Mouse (Mus musculus): ENCODE measurements around the gene Unk.
A peak's percentile ranks its signal among the peaks of the same experiment; 100 is the strongest.

The Unk gene

DNA sequence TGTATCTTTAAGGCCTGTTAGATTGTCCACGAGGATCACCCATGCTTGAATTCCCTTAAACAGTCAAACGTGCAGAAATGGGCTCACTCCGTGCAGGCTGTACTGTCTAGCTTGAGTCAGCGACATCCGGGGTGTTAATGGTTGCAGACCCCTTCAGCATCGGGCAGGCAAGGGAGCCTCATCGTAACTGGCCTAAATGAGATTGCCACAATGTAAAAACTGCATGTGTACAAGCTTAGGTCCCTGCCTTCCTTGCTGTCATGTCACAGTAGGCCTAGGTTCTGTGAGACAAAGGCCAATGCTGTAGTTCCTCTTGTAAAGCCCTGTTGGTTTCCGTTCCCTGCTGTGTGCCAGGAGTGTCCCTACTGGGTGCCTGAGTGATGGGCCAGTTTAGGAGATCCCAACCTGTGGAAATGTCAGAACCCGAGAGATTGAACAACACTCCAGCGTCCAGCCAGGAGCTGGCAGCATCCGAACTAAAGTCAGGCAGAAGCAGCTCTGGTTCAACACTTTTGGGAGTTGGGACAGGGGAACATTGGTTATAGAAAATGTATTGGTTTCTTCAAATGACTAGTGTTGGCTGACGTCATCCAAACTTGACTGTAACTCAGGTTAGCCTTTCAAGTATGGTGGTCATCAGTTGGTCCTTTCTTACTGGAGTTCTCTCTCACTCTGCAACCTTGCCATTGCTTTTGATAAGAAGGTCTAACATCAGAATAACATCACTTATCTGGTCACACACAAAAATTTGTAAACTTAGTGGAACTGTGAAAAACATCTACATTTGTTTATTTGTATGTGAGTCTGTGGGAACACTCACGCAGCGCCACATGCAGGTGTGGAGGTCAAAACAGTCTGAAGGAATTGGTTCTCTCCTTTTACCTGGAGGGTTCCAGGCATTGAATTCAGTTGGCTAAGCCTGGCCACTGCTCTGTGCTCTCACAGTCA lies 1.1 kb downstream of the Unk start:
- peak; percentile 42 to 64 for DNase-seq (ENCODE audit: low spot score in 2 of 2)

DNA sequence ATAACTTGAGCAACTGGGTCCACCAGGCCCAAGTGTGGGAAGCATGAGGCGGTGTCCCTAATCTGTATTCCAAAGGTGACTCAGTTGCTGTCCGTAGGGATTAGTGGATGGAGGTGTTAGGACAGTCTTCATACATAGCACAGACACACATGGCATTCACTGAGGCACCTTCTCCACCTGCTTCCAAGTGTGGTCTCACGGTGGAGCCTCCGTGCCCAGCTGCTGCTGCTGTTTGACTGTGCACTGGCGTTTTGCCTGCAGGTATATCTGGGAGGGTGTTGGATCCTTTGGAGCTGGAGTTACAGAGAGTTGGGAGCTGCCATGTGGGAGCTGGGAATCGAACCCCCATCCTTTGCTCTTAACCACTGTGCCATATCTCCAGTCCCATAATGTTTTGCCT lies 4.5 kb downstream of the Unk start:
- no peak for DNase-seq (ENCODE audit: low spot score in 2 of 2)

DNA sequence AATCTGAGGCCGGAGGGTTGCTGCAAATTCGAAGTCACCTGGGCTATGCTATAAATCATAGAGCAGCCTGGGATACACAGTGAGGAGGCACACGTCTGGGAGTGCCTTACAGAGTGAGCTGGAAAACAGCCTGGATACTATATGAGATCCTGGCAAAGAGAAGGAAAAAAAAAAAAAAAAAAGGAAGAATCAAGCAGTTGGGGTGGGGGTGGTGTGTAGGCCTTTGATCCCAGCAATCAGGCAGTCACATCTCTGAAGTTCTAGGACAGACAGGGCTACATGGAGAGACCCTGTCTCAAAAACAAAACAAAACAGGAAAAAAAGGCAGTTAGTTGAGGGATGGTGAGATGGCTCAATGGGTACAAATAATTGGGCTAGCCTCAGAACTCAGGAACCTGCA lies 6.5 kb downstream of the Unk start:
- no peak for DNase-seq (ENCODE audit: low spot score in 2 of 2)

DNA sequence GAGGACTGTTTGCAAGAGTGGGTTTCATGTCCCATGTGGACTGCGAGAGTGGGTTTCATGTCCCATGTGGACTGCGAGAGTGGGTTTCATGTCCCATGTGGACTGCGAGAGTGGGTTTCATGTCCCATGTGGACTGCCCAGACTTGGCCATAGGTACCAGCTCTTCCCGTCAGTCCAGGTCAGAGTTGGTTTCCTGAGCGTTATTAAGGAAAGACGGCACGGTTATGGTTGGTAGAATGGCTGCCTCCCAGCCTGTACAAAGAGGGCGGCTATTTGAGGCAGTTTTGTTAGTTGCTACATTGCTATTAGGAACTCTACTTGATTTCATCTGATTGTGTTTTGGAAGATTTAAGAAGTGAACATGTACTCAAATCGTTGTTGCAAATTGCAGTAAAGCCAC lies 7.7 kb downstream of the Unk start:
- no peak for DNase-seq (ENCODE audit: low spot score in 2 of 2)

DNA sequence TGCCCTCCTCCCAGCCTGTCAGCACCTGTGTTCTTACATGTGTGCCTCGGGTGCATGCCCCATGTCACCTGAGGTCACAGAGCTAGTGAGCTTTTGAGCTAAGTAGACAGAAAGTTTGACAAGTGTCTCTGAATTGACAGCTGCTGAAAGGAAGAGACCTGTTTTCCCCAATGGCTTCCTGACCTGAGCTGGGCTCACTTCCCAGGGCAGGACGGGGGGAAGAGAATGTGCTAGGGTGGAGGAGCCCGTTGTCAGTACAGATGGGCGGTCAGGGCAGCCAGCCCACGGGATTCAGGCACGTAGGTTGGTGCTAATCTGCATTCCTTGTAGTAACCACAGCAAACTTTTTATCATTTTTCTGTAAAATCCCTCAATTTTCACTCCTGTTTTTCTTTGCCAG lies 10.5 kb downstream of the Unk start:
- DNase-seq (ENCODE audit: low spot score in 2 of 2): no peak

DNA sequence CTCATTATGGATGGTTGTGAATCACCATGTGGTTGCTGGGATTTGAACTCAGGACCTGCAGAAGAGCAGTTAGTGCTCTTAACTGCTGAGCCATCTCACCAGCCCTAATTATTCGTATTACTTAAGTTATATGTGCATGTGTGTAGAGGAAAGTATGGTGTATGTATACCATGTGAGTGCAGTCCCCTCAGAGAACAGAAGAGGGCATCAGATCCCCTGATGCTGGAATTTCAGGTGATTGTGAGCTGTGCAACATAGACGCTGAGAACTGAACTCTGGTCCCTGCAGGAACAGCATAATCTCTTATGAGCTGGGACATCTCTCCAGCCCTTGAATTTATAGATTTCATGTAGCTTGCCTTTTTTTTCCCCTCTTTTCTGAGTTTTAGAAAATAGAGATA lies 11.7 kb downstream of the Unk start:
- no peak for DNase-seq (ENCODE audit: low spot score in 2 of 2)

DNA sequence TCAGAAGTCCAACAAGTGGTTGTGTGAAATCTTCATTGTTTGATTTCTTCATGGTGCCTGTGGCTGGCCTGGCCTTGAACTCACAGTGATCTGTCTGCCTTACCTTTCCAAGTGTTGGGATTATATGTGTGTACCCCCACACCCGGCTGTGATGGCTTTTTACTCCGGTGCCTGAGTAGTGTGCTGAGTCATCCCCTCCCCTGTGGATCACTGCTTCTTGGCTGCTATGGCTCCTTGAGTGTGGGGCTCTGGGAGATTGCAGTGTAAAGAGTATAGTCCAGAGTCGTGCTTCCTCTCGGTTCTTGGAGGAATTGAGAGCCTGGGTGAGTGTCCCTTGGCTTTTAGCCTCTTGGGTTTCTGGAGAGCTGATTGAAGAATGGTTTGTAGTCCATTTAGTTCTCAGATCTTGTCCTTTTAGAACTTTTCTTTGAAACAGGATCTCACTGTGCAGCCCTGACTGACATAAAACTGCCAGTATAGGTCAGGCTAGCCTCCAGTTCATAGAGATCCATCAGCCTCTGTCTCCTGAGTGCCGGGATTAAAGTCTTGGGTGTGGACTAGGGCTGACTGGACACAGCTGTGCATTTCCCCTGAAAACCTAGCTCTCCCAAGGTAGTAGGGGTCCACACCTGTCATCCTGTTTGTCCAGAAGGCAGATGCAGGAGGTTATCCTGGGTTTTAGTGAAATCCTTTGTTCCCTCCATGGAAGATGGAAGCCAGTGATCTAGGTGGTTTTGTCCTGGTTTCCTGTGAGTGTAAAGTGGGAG lies 12.4 kb downstream of the Unk start:
- DNase-seq (ENCODE audit: low spot score in 2 of 2): no peak

DNA sequence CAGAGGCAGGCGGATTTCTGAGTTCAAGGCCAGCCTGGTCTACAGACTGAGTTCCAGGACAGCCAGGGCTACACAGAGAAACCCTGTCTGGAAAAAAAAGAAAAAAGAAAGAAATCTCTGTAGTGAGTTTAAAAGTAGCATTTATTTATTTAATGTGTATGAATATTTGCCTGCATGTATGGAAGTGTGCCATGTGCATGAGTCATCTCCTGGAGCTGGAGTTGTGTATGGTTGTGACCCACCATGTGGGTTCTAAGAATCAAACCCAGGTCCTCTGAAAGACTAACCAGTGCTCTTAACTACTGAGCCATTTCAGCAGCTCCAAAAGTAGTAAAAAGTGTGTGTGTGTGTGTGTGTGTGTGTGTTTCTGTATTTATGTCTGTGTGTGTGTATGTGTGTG lies 13.2 kb downstream of the Unk start:
- DNase-seq (ENCODE audit: low spot score in 2 of 2): no peak

DNA sequence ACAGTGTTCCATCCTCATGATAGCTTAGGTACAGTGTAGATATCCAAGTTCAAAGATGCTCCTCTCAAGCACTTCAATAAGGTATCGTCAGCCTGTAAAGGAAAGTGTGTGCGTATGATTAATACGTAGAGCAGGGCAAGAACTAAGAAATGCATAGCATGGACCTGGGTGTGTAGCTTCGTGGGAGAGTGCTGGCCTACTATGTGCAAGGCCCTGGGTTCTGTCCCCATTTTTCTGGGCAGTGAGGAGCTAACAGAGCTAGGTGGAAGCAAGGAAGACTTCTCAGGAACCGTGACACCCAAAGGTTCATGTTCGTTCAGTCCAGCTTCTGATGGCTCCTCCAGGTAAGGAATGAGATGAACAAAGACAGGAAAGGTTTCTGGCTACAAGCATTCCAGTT lies 15.1 kb downstream of the Unk start:
- DNase-seq (ENCODE audit: low spot score in 2 of 2): no peak

DNA sequence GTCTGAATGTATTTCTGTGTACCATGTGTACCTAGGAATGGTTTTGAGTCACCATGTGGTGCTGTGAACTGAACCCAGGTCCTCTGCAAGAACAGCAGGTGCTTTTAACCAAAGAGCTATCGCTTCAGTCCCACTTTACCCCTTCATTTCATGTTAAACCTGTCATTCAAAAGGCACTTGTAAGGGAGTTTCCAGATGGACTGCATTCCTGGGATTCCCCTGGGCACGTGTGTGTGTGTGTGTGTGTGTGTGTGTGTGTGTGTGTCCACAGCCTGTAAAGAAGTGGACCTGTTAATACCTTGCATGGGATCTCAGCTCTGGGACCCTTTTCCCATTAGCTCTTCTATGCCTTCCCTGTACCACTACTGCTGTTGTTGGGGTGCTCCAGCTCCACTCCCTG lies 19.5 kb downstream of the Unk start:
- no peak for DNase-seq (ENCODE audit: low spot score in 2 of 2)

DNA sequence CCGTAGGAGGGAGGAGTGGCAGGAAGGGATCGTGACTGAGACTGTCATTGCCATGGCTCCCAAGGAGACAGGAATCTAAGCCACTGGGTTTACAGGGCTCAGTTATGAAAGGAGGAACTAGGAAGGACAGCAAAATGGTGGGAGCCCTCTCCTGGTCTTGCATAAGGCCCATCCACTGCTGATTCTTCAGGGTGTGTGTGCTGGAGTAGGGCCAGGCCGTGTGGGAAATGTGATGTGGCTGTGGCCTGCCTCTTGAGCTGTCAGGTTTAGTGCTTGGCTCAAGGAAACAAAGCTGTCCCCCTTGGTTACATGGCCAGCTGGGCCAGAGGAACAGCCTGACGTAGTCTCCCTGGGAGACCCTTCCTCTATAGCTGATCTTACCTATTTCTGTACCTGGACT lies 20.1 kb downstream of the Unk start:
- no peak for DNase-seq (ENCODE audit: low spot score in 2 of 2)

DNA sequence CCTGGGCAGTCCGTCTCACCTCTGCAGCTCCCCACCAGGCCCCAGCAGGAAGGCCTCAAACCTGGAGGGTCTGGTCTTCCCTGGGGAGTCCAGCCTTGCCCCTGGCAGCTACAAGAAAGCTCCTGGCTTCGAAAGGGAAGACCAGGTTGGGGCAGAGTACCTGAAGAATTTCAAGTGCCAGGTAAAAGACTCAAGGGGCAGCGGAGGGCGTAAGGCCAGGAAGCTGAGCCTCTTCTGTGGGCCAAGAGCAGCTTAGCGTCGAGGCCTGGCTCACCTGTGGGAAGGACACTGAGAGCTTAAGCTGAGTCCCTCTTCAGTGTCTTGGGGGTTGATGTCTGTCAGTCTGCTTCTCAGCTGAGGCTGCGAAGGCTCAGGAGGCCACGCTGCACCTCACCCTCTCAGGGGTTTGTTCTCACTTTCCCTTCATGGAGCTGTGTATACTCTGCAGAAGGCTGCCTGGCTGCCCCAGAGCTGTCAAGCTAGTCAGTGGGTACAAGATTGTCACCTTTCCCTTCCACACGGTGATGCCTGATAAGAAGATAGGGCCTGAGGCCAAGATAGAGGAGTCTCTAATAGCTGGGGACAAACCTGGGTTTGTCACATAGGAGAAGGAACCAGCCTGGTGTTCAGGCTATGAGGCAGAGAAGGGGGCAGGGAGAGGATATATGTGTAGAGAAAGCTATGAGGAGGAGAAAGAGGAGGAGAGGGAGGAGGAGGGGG lies 23.5 kb downstream of the Unk start:
- no peak for DNase-seq (ENCODE audit: low spot score in 2 of 2)

DNA sequence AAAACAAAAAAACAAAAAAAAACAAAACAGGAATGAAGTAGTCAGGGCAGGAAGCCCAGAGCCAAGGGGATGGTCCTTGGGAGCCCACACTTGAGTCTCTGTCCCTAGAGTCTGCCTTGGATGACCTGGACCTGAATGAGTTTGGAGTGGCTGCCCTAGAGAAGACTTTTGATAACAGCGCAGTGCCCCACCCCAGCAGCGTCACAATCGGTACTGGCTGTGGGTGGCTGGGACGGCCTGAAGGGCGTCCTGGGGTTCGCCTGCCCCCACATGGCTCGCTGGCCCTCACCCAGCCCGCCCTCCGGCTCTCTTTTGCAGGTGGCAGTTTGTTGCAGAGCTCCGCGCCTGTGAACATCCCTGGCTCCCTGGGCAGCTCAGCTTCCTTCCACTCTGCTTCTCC lies 25.8 kb downstream of the Unk start:
- no peak for DNase-seq (ENCODE audit: low spot score in 2 of 2)

DNA sequence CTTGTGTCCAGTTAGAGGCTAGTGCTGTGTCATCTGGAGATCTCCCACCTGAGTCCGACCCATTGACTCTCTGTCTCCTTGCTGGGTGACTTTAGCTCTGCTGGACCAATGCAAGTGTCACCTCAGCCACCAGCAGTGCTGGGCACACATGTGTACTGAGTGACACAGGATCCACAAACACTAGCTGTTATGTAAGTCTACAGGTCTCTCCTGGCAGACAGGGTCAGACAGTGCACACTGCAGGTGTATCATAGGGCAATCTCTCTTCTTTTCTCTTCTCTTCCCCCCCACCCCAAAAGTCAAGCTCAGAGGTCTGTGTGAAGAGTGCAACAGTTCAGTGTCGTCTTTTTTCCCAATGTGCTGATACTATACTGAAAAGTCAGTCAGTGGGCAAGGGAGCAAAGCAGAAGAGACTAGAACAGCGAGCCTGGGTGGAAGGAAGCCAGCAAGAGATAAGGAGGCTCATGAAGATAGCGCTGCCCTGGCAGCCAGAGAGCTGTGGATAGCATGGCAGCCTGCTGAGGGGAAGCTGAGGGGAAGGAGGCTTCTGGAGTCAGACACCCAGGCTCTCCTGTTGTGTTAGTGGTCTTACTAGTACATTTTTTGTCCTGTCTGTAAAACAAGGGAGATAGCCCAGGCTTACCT lies 27.2 kb downstream of the Unk start:
- no peak for DNase-seq (ENCODE audit: low spot score in 2 of 2)

DNA sequence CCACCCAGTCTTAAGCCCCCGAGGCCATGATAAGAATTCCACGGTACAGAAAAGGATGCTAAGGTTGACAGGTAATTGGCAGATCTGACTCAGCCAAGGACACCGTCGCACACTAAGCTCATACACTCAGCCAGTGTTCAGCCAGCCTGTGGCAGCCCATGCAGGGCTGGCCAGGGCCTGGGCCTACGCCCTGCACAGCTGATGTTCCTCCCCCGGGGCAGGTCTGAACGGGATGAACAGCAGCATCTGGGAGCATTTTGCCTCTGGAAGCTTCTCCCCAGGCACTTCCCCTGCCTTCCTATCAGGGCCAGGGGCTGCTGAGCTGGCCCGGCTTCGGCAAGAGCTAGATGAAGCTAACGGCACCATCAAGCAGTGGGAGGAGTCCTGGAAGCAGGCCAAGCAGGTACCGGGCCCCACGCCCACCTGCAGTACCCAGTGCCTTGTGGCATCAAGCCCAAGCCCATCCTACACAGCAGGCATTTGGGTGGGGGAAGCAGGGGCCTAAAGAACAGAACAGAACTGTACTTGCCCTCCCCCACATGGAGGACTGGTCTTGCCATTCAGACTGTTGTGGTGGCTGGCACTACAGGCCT lies 28.0 kb downstream of the Unk start:
- no peak for DNase-seq (ENCODE audit: low spot score in 2 of 2)

DNA sequence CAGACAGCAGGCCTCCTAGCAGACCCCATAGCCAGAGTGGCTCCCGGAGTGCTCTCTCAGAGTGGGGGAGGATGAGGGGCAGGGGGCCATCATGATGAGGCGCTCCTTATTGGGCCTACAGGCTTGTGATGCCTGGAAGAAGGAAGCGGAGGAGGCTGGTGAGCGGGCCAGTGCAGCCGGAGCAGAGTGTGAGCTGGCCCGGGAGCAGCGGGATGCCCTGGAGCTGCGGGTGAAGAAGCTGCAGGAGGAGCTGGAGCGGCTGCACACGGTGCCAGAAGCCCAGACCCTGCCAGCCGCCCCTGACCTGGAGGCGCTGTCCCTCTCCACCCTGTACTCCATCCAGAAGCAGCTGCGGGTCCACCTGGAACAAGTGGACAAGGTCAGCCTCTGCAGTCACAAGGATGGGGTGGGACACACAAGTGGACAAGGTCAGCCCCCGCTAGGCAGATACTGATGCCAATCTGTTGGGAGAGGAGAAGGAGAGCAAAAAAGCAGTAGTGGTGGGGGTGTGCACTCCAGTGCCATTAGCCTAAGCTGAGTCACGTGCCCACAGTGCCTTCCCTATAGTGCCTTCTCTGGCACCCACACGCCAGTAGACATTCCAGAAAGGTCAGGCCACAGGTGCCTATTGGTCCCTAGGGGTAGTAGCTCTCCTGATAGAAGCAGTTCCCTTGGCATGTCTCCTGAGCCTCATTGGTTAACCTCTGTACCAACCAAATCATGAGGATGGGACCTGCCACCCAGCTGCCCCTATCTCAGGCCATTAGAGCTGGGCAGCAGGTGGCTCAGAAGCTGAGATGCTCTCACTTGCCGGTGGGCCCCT lies 29.0 kb downstream of the Unk start:
- no peak for DNase-seq (ENCODE audit: low spot score in 2 of 2)

DNA sequence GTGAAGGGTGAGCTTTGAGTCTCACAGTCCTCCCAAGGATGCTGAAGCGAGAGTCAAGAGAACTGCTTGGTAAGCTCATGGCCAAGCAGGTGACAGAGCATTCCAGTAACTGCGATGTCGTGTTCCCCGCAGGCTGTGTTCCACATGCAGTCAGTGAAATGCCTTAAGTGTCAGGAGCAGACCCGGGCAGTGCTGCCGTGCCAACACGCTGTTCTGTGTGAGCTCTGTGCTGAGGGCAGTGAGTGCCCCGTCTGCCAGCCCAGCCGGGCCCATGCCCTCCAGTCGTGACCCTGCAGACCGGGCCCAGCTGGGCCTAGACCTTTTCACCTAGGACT lies 29.5 kb downstream of the Unk start:
- no peak for DNase-seq (ENCODE audit: low spot score in 2 of 2)

DNA sequence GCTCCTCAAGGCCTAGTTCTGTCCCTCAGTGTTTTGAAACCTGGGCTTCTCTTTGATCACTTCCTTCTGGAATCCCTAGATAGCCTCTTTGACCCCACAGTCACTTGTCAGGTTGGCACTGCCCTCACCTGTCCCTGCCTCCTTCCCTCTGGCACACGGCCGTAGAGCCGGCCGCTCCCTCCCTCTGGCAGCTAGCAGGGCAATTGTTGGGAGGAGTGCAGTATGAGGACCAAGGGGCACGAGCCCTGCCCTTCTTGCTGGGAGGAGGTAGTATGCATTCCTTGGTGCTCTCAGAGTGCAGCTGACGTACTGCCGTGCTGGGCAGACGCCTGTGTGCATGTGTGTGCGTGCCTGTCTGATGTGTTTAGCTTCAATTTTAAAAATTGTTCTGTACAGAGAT lies 30.5 kb downstream of the Unk start:
- no peak for DNase-seq (ENCODE audit: low spot score in 2 of 2)

DNA sequence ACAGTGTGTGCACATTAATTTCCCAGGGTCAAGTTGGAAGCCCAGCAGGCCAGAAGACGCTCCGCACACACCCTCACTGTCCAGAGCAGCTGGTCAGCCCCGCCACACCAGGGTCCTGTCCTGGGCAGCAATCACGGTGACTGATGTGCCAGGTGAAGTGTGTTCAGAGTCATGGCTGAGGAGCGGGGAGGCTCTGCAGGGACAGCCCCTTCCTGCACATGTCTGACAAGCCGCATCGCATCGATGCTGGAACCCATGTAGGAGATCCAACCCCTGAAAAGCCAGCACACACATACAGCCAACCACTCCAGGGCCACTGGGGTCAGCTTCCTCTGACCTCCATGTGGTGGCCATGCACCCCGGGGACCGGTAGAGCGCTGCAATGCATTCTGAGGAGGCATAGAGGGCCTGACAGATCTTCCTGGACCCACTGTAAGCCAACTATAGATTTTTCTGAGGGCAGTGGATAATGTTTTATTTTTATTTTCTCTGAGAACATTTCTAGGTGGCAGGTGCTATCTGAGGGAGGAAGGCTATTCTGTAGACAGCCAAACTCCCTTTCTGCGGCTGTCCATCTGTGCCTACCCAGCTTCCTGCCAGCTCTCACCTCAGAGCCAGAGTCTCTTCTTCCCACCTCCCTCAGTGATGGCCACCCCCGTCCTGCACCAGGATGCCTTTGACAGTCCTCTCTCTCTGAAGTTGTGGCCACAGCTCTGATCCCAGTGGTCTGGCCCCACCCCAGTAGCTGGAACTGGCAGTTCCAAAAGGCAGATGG lies 31.7 kb downstream of the Unk start:
- no peak for DNase-seq (ENCODE audit: low spot score in 2 of 2)

DNA sequence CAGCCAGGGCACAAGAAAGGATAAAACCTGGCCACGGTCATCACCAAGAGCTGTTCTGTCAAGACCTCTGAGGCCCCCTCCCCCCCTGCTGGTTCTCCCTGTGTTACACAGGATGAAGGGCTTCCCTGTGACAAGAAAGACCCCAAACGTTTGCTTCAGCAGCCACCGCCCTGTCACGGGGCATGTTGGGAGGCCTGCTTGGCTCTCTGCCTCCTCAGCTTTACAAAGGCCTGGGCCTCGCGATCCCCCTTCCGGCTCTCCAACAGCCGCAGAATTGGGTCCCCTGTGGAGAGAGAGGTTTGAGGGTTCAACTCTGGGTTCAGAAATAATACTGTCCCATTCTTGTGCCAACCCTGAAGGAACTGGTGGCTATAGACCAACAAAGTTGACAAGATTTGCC lies 32.4 kb downstream of the Unk start:
- DNase-seq (ENCODE audit: low spot score in 2 of 2): no peak

Data from right cerebral cortex, postnatal 10 days (tissue).